In genomic region chr1:91015571-91015970, GRCm38 (mm10) we compare ENCODE assay signal across 15 mouse cellular contexts. TPM values are rescaled to one million over a fixed set of nuclear protein-coding genes. Genes with fewer than 3 reads are reported as not detected.
DNase-seq lines count a peak whose midpoint lies in the region; ATAC-seq and TF ChIP-seq lines count a peak whose summit lies in the region.
"Had no signal": no experiment of that assay in that cellular context is flagged by ENCODE, and none has a peak within 500 bp of the region (broad histone marks: within the 10 kb centered on the region; RNA-seq: fewer than 3 reads in every experiment).

No protein-coding gene starts in this region.

- no peak for TF ChIP-seq EP300 in lung, postnatal 0 days (IDR thresholded peaks at IDR 0.05)

- peaks cover 13% of the 10 kb centered on the region for H3K4me1 ChIP-seq in lung, postnatal 0 days (ENCODE audit: insufficient read depth, low read depth, low read length)
- H3K4me1 ChIP-seq in stomach, embryonic 16.5 days (ENCODE audit: control insufficient read depth, insufficient read depth, low read length), result peaks cover 29% of the 10 kb centered on the region

- DNase-seq in adrenal gland, postnatal 14 days, result peak; percentile 4
- DNase-seq in adrenal gland, postnatal 10 days, result no peak
- DNase-seq in lung, postnatal 0 days (ENCODE audit: low spot score), result no peak
- no peak for DNase-seq in lung, postnatal 36 days
- DNase-seq in heart, postnatal 10 days, result peak; percentile 89 to 92
- no peak for DNase-seq in neural tube, embryonic 10.5 days (ENCODE audit: extremely low spot score, low spot score)
- DNase-seq in layer of hippocampus, adult 11-12 months (ENCODE audit: low spot score), result no peak
- DNase-seq: cerebellum, adult 11-12 months; liver, embryonic 13.5 days had no signal

- intact Hi-C loops in heart, postnatal 10 days (cut with DNase I), result loop anchor here (1.0 to 5.0 kb wide), 2 partner anchors 15 to 43 kb away; no protein-coding TSS in a partner anchor

- no peak for TF ChIP-seq CTCF in lung, postnatal 0 days (IDR thresholded peaks at IDR 0.05)

- no peak overlapping the region for H3K4me2 ChIP-seq in lung, postnatal 0 days (replicated peaks; ENCODE audit: low read depth, low read length)
- no peak overlapping the region for H3K4me2 ChIP-seq in stomach, embryonic 16.5 days (ENCODE audit: low read depth, low read length)
- H3K4me2 ChIP-seq: embryonic facial prominence, embryonic 15.5 days; forebrain, embryonic 15.5 days; hindbrain, embryonic 14.5 days; liver, embryonic 13.5 days; midbrain, embryonic 12.5 days had no signal

- no peak overlapping the region for H3K4me3 ChIP-seq in lung, postnatal 0 days (ENCODE audit: low read depth, low read length)
- H3K4me3 ChIP-seq in stomach, embryonic 16.5 days (replicated peaks; ENCODE audit: low read length), result no peak overlapping the region
- H3K4me3 ChIP-seq: embryonic facial prominence, embryonic 15.5 days; forebrain, embryonic 15.5 days; liver, embryonic 13.5 days; midbrain, embryonic 12.5 days had no signal

- WGBS in lung, postnatal 0 days, result 61% methylated on average over 7 of the region's 7 CpGs
- WGBS in stomach, embryonic 16.5 days, result 59% methylated on average over 7 of the region's 7 CpGs

- H3K27me3 ChIP-seq in lung, postnatal 0 days (replicated peaks; ENCODE audit: insufficient read depth, low read length), result no peaks in the 10 kb centered on the region
- H3K27me3 ChIP-seq in stomach, embryonic 16.5 days (ENCODE audit: control insufficient read depth, insufficient read depth, low read length), result no peaks in the 10 kb centered on the region
- H3K27me3 ChIP-seq: embryonic facial prominence, embryonic 15.5 days; forebrain, embryonic 15.5 days; liver, embryonic 13.5 days; midbrain, embryonic 12.5 days had no signal

- peak; percentile 18; the same call in 1 of the 2 replicates for ATAC-seq in lung, postnatal 0 days
- ATAC-seq in stomach, embryonic 16.5 days (ENCODE audit: insufficient read depth, low FRiP score), result 0 out of 2 replicates have a peak, but pooled peaks have one; percentile 38
- ATAC-seq: forebrain, embryonic 15.5 days had no signal

- no peak overlapping the region for H3K9ac ChIP-seq in lung, postnatal 0 days (replicated peaks; ENCODE audit: low read depth)
- no peak overlapping the region for H3K9ac ChIP-seq in stomach, embryonic 16.5 days (ENCODE audit: low read length)
- H3K9ac ChIP-seq: embryonic facial prominence, embryonic 15.5 days; forebrain, embryonic 15.5 days; hindbrain, embryonic 14.5 days; liver, embryonic 13.5 days; midbrain, embryonic 12.5 days had no signal

- H3K36me3 ChIP-seq in lung, postnatal 0 days (ENCODE audit: insufficient read depth, low read length), result no peaks in the 10 kb centered on the region
- no peaks in the 10 kb centered on the region for H3K36me3 ChIP-seq in stomach, embryonic 16.5 days (ENCODE audit: control insufficient read depth, insufficient read depth, low read length)
- H3K36me3 ChIP-seq: forebrain, embryonic 15.5 days; liver, embryonic 13.5 days; midbrain, embryonic 12.5 days had no signal

- no peaks in the 10 kb centered on the region; the same call in 1 of the 2 replicates for H3K9me3 ChIP-seq in lung, postnatal 0 days (ENCODE audit: low read length)
- H3K9me3 ChIP-seq in stomach, embryonic 16.5 days (replicated peaks; ENCODE audit: control insufficient read depth, low read length), result no peaks in the 10 kb centered on the region
- H3K9me3 ChIP-seq: embryonic facial prominence, embryonic 15.5 days; forebrain, embryonic 15.5 days; midbrain, embryonic 12.5 days had no signal

- no peak overlapping the region for H3K27ac ChIP-seq in lung, postnatal 0 days (ENCODE audit: low read length)
- no peak overlapping the region for H3K27ac ChIP-seq in stomach, embryonic 16.5 days (ENCODE audit: low read length)
- H3K27ac ChIP-seq: embryonic facial prominence, embryonic 15.5 days; forebrain, embryonic 15.5 days; hindbrain, embryonic 14.5 days; liver, embryonic 13.5 days; midbrain, embryonic 12.5 days had no signal

RNA-seq across cellular contexts. Expression of gene Lrrfip1, which starts 17.0 kb away (rescaled TPM):
- 49.4 and 61.1 TPM in 2 replicates for total RNA-seq in adrenal gland, postnatal 14 days (2021)
- 10 to 100 TPM; 42.7 to 57.2 TPM for total RNA-seq in adrenal gland, postnatal 10 days (2021)
- polyA plus RNA-seq in lung, postnatal 0 days (2015; fragmentation: Nextera tagmentation; extraction: Ambion mirVana), result 83.1 and 101 TPM in 2 replicates
- total RNA-seq in heart, postnatal 10 days (2021), result 100 to 1,000 TPM; 172 to 186 TPM
- polyA plus RNA-seq in stomach, embryonic 16.5 days (2015; fragmentation: Nextera tagmentation; extraction: Ambion mirVana), result 85.4 and 88.0 TPM in 2 replicates

RNA-seq across cellular contexts. Expression of gene Rab17, which starts 46.1 kb away (rescaled TPM):
- total RNA-seq in adrenal gland, postnatal 14 days (2021), result 0.64 and 2.7 TPM in 2 replicates
- 1 to 10 TPM; 2.1 to 2.8 TPM for total RNA-seq in adrenal gland, postnatal 10 days (2021)
- polyA plus RNA-seq in lung, postnatal 0 days (2015; fragmentation: Nextera tagmentation; extraction: Ambion mirVana), result 1.6 and 2.0 TPM in 2 replicates
- 1 to 10 TPM; 3.8 to 5.0 TPM for total RNA-seq in heart, postnatal 10 days (2021)
- polyA plus RNA-seq in stomach, embryonic 16.5 days (2015; fragmentation: Nextera tagmentation; extraction: Ambion mirVana), result 10.0 and 12.1 TPM in 2 replicates
- total RNA-seq: gastrocnemius, adult 18-20 months had no signal
- polyA plus RNA-seq: hindbrain, embryonic 14.5 days; midbrain, embryonic 12.5 days had no signal

Comparison
In these comparisons a context has a peak if more than half of its experiments do, and no peak if none do; other contexts are left out.
1. DNase-seq: peak in adrenal gland, postnatal 14 days (single experiment) and heart, postnatal 10 days (2 of 2); none in adrenal gland, postnatal 10 days (single experiment), lung, postnatal 0 days (single experiment), lung, postnatal 36 days (single experiment), neural tube, embryonic 10.5 days (single experiment) and layer of hippocampus, adult 11-12 months (single experiment).